Mouse (Mus musculus) intestine, embryonic 16.5 days (tissue): ENCODE data around the gene Gm49336. TPM values are rescaled to one million over a fixed set of nuclear protein-coding genes. Genes with fewer than 3 reads are reported as not detected.
A peak's percentile ranks its signal among the peaks of the same experiment; 100 is the strongest.

Source experiments
- ATAC-seq: fragments of 200-750 bp; cut with Nextera tagmentation; 2 replicates; pipeline ENCODE4 v1.8.0; 2017; ENCODE audit warnings: moderate TSS enrichment, moderate library complexity
- H3K27ac ChIP-seq: fragments of 300-500 bp; sonication (generic); 2 replicates; pipeline ENCODE4 v1.5.1; 2014; ENCODE audit warnings: mild to moderate bottlenecking, low read length
- H3K27me3 ChIP-seq: fragments of 300-500 bp; sonication (generic); replicated peaks from 2 replicates; pipeline ENCODE4 v1.6.1; 2014; ENCODE audit warnings: low read length, control low read depth, mixed read lengths; ENCODE audit not compliant: control insufficient read depth, insufficient read depth
- H3K36me3 ChIP-seq: fragments of 300-500 bp; sonication (generic); 2 replicates; pipeline ENCODE4 v1.6.1; 2014; ENCODE audit warnings: low read length, control low read depth; ENCODE audit not compliant: control insufficient read depth, insufficient read depth
- H3K4me1 ChIP-seq: fragments of 300-500 bp; sonication (generic); 2 replicates; pipeline ENCODE4 v1.6.1; 2014; ENCODE audit warnings: low read length, control low read depth, mixed read lengths; ENCODE audit not compliant: control insufficient read depth, insufficient read depth
- H3K4me2 ChIP-seq: fragments of 300-500 bp; sonication (generic); 2 replicates; pipeline ENCODE4 v1.6.1; 2014; ENCODE audit warnings: low read depth, low read length, control low read depth
- H3K4me3 ChIP-seq: fragments of 300-500 bp; sonication (generic); 2 replicates; pipeline ENCODE4 v1.5.1; 2014; ENCODE audit warnings: mild to moderate bottlenecking, low read length
- H3K9ac ChIP-seq: fragments of 300-500 bp; sonication (generic); 2 replicates; pipeline ENCODE4 v1.6.1; 2014; ENCODE audit warnings: low read depth, low read length
- H3K9me3 ChIP-seq: fragments of 300-500 bp; sonication (generic); 2 replicates; pipeline ENCODE4 v1.6.1; 2016; ENCODE audit warnings: low read length, control low read depth; ENCODE audit not compliant: control insufficient read depth
- WGBS: fragments of 180-500 bp; shearing (Covaris S2); extraction: QIAGEN DNeasy Blood & Tissue Kit; methylation state at CpG from one replicate; pipeline ENCODE4 v1.1.7; 2014; 5-methylcytosine and 5-hydroxymethylcytosine counted together
- microRNA counts: library from miRNA; unstranded; fragments of <30 nt; microRNA quantifications from one replicate; lab custom pipeline; 2016
- microRNA-seq: library from miRNA; unstranded; fragments of <30 nt; microRNA quantifications from one replicate; pipeline ENCODE4, GENCODE M21; 2016
- polyA plus RNA-seq: library from polyadenylated mRNA; unstranded; fragments of >200 nt; fragmentation: Nextera tagmentation; extraction: Ambion mirVana; gene quantifications from 2 replicates; pipeline ENCODE4 v1.2.1, GENCODE M21; 2015

The Gm49336 gene
- polyA plus RNA-seq, 1 experiment from 2014 or later = 39.1 TPM

- Histone ChIP-seq H3K9ac (peak overlapping the region; percentile 83), H3K4me1 (0 out of 2 replicates have a peak, but pooled peaks cover 13% of the 10 kb centered on the region), H3K27me3 (no peaks in the 10 kb centered on the region; the same call in 1 of the 2 replicates), H3K4me2 (peak overlapping the region; percentile 83), H3K4me3 (peak overlapping the region; percentile 76), H3K27ac (peak overlapping the region; percentile 87), H3K36me3 (no peaks in the 10 kb centered on the region), H3K9me3 (no peaks in the 10 kb centered on the region)
- ATAC-seq = no peak; the same call in 1 of the 2 replicates
- WGBS = 15% methylated on average over 37 of the region's 37 CpGs
Measured at GRCm38 (mm10) chr14:60177614-60178570, 73.4 kb downstream of the Gm49336 start.

- H3K9me3 ChIP-seq = no peaks in the 10 kb centered on the region
- H3K36me3 ChIP-seq = no peaks in the 10 kb centered on the region
- peak overlapping the region; percentile 83 for H3K9ac ChIP-seq
- peak; percentile 74 for ATAC-seq
- H3K27ac ChIP-seq = peak overlapping the region; percentile 87
- H3K4me3 ChIP-seq = peak overlapping the region; percentile 76
- under 1% methylated on average over 84 of the region's 84 CpGs for WGBS
- no peaks in the 10 kb centered on the region; the same call in 1 of the 2 replicates for H3K27me3 ChIP-seq
- H3K4me1 ChIP-seq = peaks cover 18% of the 10 kb centered on the region; the same call in 1 of the 2 replicates
- peak overlapping the region; percentile 83 for H3K4me2 ChIP-seq
Measured at GRCm38 (mm10) chr14:60176891-60177613, 74.3 kb downstream of the Gm49336 start.

- H3K4me2 ChIP-seq = peak overlapping the region; percentile 83
- peak; percentile 18 for ATAC-seq
- peak overlapping the region; percentile 76 for H3K4me3 ChIP-seq
- H3K27ac ChIP-seq = peak overlapping the region; percentile 87
- WGBS = 28% methylated on average over 9 of the region's 9 CpGs
- no peaks in the 10 kb centered on the region for H3K9me3 ChIP-seq
- H3K27me3 ChIP-seq = no peaks in the 10 kb centered on the region; the same call in 1 of the 2 replicates
- no peaks in the 10 kb centered on the region for H3K36me3 ChIP-seq
- peak overlapping the region; percentile 83 for H3K9ac ChIP-seq
- H3K4me1 ChIP-seq = peaks cover 18% of the 10 kb centered on the region; the same call in 1 of the 2 replicates
Measured at GRCm38 (mm10) chr14:60176469-60176890, 74.8 kb downstream of the Gm49336 start.

GRCm38 (mm10) chr14:60172286-60173055, 78.8 kb downstream of the Gm49336 start:
- Histone ChIP-seq H3K4me3 (no peak overlapping the region), H3K4me1 (peaks cover 24% of the 10 kb centered on the region; the same call in 1 of the 2 replicates), H3K36me3 (no peaks in the 10 kb centered on the region), H3K4me2 (peak overlapping the region; percentile 44; the same call in 1 of the 2 replicates), H3K27ac (peak overlapping the region; percentile 87), H3K9me3 (no peaks in the 10 kb centered on the region), H3K9ac (no peak overlapping the region), H3K27me3 (no peaks in the 10 kb centered on the region; the same call in 1 of the 2 replicates)
- no peak for ATAC-seq
- 36% methylated on average over 12 of the region's 12 CpGs for WGBS

GRCm38 (mm10) chr14:60170845-60171610, 80.3 kb downstream of the Gm49336 start:
- H3K9ac ChIP-seq = peak overlapping the region; percentile 35
- 50% methylated on average over 16 of the region's 16 CpGs for WGBS
- H3K4me1 ChIP-seq = peaks cover 20% of the 10 kb centered on the region; the same call in 1 of the 2 replicates
- no peak overlapping the region; the same call in 1 of the 2 replicates for H3K4me3 ChIP-seq
- H3K4me2 ChIP-seq = peak overlapping the region; percentile 44
- no peaks in the 10 kb centered on the region for H3K9me3 ChIP-seq
- H3K36me3 ChIP-seq = no peaks in the 10 kb centered on the region
- H3K27me3 ChIP-seq = no peaks in the 10 kb centered on the region
- ATAC-seq = peak; percentile 90
- H3K27ac ChIP-seq = peak overlapping the region; percentile 87

- Histone ChIP-seq H3K27ac (no peak overlapping the region), H3K9me3 (no peaks in the 10 kb centered on the region), H3K4me3 (no peak overlapping the region), H3K27me3 (no peaks in the 10 kb centered on the region), H3K4me1 (no peaks in the 10 kb centered on the region), H3K36me3 (no peaks in the 10 kb centered on the region), H3K4me2 (no peak overlapping the region), H3K9ac (no peak overlapping the region)
- 87% methylated on average over 3 of the region's 3 CpGs for WGBS
- no peak for ATAC-seq
Measured at GRCm38 (mm10) chr14:60163367-60163766, 87.9 kb downstream of the Gm49336 start.

MicroRNA genes within 50 kb of the gene (microRNA counts, 519-probe panel; counts per million panel counts)
- microRNA mmu-miR-719 (lab: Ali Mortazavi, UCI) = 35.7 counts per million

Small RNA genes lying within 50 kb of the gene (microRNA-seq; reads per million reads assigned to microRNA genes)
- not detected for gene Mir719

Other genes with a start within 250 kb of the Gm49336 start
- gene Atp8a2, start 54.3 kb downstream of the Gm49336 start, polyA plus RNA-seq = 6.3 and 6.7 TPM in 2 replicates
- 0.09 and 0.11 TPM in 2 replicates for gene Nupl1, start 76 bp downstream of the Gm49336 start, polyA plus RNA-seq
- 25.0 and 25.3 TPM in 2 replicates for gene Mtmr6, start 13.7 kb upstream of the Gm49336 start, polyA plus RNA-seq
- gene Amer2, start 121.8 kb upstream of the Gm49336 start, polyA plus RNA-seq = 0.56 and 0.64 TPM in 2 replicates